ENCODE assay signal across 14 mouse cellular contexts in the genomic region with DNA sequence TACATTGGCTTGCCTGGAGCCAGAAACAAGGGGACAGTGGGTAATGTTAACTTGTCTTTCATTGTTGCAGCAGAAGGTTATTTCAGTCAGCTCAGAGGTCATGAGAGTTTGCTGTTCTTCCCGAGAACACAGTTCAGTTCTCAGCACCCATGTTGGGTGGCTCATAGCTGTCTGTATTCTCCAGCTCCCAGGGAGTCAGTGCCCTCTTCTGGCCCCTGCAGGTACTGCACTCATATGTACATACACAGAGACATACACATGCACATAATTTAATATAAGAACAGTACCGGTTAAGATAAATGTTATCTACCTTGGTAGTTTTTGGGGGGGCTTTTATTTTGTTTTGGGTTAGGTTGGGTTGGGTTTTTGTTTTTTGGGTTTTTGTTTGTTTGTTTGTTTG. TPM values are rescaled to one million over a fixed set of nuclear protein-coding genes. Genes with fewer than 3 reads are reported as not detected.
A peak's percentile ranks its signal among the peaks of the same experiment; 100 is the strongest.
DNase-seq lines count a peak whose midpoint lies in the region; ATAC-seq and TF ChIP-seq lines count a peak whose summit lies in the region.
"Had no signal": no experiment of that assay in that cellular context is flagged by ENCODE, and none has a peak within 500 bp of the region (broad histone marks: within the 10 kb centered on the region; RNA-seq: fewer than 3 reads in every experiment).

No protein-coding gene starts in this region.

- H3K9me3 ChIP-seq in forebrain, postnatal 0 days (ENCODE audit: low read length): no peaks in the 10 kb centered on the region
- H3K9me3 ChIP-seq in forebrain, embryonic 12.5 days: no peaks in the 10 kb centered on the region
- H3K9me3 ChIP-seq in liver, embryonic 14.5 days (ENCODE audit: control insufficient read depth, low read length): no peaks in the 10 kb centered on the region
- no peaks in the 10 kb centered on the region for H3K9me3 ChIP-seq in liver, embryonic 11.5 days (ENCODE audit: control insufficient read depth, low read length)
- H3K9me3 ChIP-seq: midbrain, embryonic 15.5 days; neural tube, embryonic 13.5 days had no signal

- ATAC-seq in forebrain, postnatal 0 days: no peak
- ATAC-seq in forebrain, embryonic 12.5 days (ENCODE audit: low FRiP score): no peak
- no peak for ATAC-seq in liver, embryonic 14.5 days (ENCODE audit: insufficient read depth)
- ATAC-seq in liver, embryonic 11.5 days (replicated peaks; ENCODE audit: low FRiP score): no peak
- ATAC-seq: activated CD4-positive, CD25-positive, alpha-beta regulatory T cell, adult 4 months; midbrain, embryonic 15.5 days had no signal

- H3K36me3 ChIP-seq in forebrain, postnatal 0 days (ENCODE audit: insufficient read depth): no peaks in the 10 kb centered on the region
- H3K36me3 ChIP-seq in forebrain, embryonic 12.5 days (replicated peaks): no peaks in the 10 kb centered on the region
- no peaks in the 10 kb centered on the region for H3K36me3 ChIP-seq in liver, embryonic 14.5 days (replicated peaks; ENCODE audit: control insufficient read depth, insufficient read depth, low read depth)
- no peaks in the 10 kb centered on the region for H3K36me3 ChIP-seq in liver, embryonic 11.5 days (ENCODE audit: control insufficient read depth, insufficient read depth, low read length)
- H3K36me3 ChIP-seq: midbrain, embryonic 15.5 days; neural tube, embryonic 13.5 days had no signal

- no peak overlapping the region for H3K9ac ChIP-seq in forebrain, postnatal 0 days
- no peak overlapping the region for H3K9ac ChIP-seq in forebrain, embryonic 12.5 days
- H3K9ac ChIP-seq in liver, embryonic 14.5 days (replicated peaks): no peak overlapping the region
- no peak overlapping the region for H3K9ac ChIP-seq in liver, embryonic 11.5 days (ENCODE audit: low read depth, low read length)
- H3K9ac ChIP-seq: midbrain, embryonic 15.5 days; neural tube, embryonic 13.5 days had no signal

- no peak overlapping the region for H3K4me2 ChIP-seq in forebrain, postnatal 0 days (ENCODE audit: low read depth)
- H3K4me2 ChIP-seq in forebrain, embryonic 12.5 days: no peak overlapping the region
- H3K4me2 ChIP-seq in liver, embryonic 14.5 days (ENCODE audit: low read depth): no peak overlapping the region
- H3K4me2 ChIP-seq in liver, embryonic 11.5 days: no peak overlapping the region
- H3K4me2 ChIP-seq: midbrain, embryonic 15.5 days; neural tube, embryonic 13.5 days had no signal

- H3K27ac ChIP-seq in forebrain, postnatal 0 days (ENCODE audit: low read depth, low read length): no peak overlapping the region
- H3K27ac ChIP-seq in forebrain, embryonic 12.5 days: no peak overlapping the region
- no peak overlapping the region for H3K27ac ChIP-seq in liver, embryonic 14.5 days
- no peak overlapping the region for H3K27ac ChIP-seq in liver, embryonic 11.5 days (ENCODE audit: low read depth, low read length)
- H3K27ac ChIP-seq: midbrain, embryonic 15.5 days; neural tube, embryonic 13.5 days had no signal

- no peak overlapping the region for H3K4me3 ChIP-seq in forebrain, postnatal 0 days (ENCODE audit: low read depth, low read length)
- H3K4me3 ChIP-seq in forebrain, embryonic 12.5 days (replicated peaks): no peak overlapping the region
- H3K4me3 ChIP-seq in liver, embryonic 14.5 days (ENCODE audit: insufficient read depth in 1 of 2, low read depth in 2 of 2, low read length in 2 of 2): no peak overlapping the region
- H3K4me3 ChIP-seq in liver, embryonic 11.5 days (ENCODE audit: low read depth, low read length): no peak overlapping the region
- H3K4me3 ChIP-seq: midbrain, embryonic 15.5 days; neural tube, embryonic 13.5 days had no signal

- H3K27me3 ChIP-seq in forebrain, postnatal 0 days (ENCODE audit: insufficient read depth, low read length): no peaks in the 10 kb centered on the region
- H3K27me3 ChIP-seq in forebrain, embryonic 12.5 days: peaks cover 6% of the 10 kb centered on the region; the same call in 1 of the 2 replicates
- H3K27me3 ChIP-seq in liver, embryonic 14.5 days (ENCODE audit: control insufficient read depth, insufficient read depth, low read length): no peaks in the 10 kb centered on the region
- H3K27me3 ChIP-seq in liver, embryonic 11.5 days (replicated peaks; ENCODE audit: control insufficient read depth, insufficient read depth, low read length): no peaks in the 10 kb centered on the region
- H3K27me3 ChIP-seq: midbrain, embryonic 15.5 days; neural tube, embryonic 13.5 days had no signal

- peak; percentile 21; the same call in 1 of the 2 replicates for TF ChIP-seq CTCF in forebrain, postnatal 0 days (IDR thresholded peaks at IDR 0.05; ENCODE audit: low read depth)
- peak; percentile 46 for TF ChIP-seq CTCF in liver, embryonic 14.5 days (IDR thresholded peaks at IDR 0.05; ENCODE audit: low read depth)

- DNase-seq in forebrain, postnatal 0 days: no peak
- DNase-seq in liver, embryonic 14.5 days (ENCODE audit: low read depth in 3 of 3, low spot score in 3 of 3): no peak
- no peak for DNase-seq in liver, embryonic 11.5 days (ENCODE audit: low spot score)
- DNase-seq in ES-CJ7 (ENCODE audit: low read depth, low spot score): peak; percentile 55
- peak; percentile 10 for DNase-seq in induced T-regulatory cell, adult 2 months (ENCODE audit: low read depth)
- no peak for DNase-seq in embryo, embryonic 10.5 days (ENCODE audit: low spot score)
- no peak for DNase-seq in adipocyte (ENCODE audit: low spot score)
- DNase-seq: heart, adult 18-20 months; kidney, adult 8-10 months; retina, postnatal 1 day had no signal

- WGBS in forebrain, postnatal 0 days: 96% methylated on average over 2 of the region's 2 CpGs
- 87% methylated on average over 2 of the region's 2 CpGs for WGBS in forebrain, embryonic 12.5 days
- 65% methylated on average over 2 of the region's 2 CpGs for WGBS in liver, embryonic 14.5 days (ENCODE audit: insufficient replicate concordance)
- 89% methylated on average over 2 of the region's 2 CpGs for WGBS in liver, embryonic 11.5 days

- TF ChIP-seq EP300 in liver, embryonic 14.5 days (IDR thresholded peaks at IDR 0.05; ENCODE audit: low read depth): no peak

- no peaks in the 10 kb centered on the region for H3K4me1 ChIP-seq in forebrain, postnatal 0 days (ENCODE audit: insufficient read depth)
- no peaks in the 10 kb centered on the region for H3K4me1 ChIP-seq in forebrain, embryonic 12.5 days
- H3K4me1 ChIP-seq in liver, embryonic 14.5 days (replicated peaks; ENCODE audit: control insufficient read depth in 2 of 2, insufficient read depth in 2 of 2, low read length in 1 of 2): no peaks in the 10 kb centered on the region
- no peaks in the 10 kb centered on the region for H3K4me1 ChIP-seq in liver, embryonic 11.5 days (replicated peaks; ENCODE audit: control insufficient read depth, insufficient read depth, low read length)
- H3K4me1 ChIP-seq: midbrain, embryonic 15.5 days; neural tube, embryonic 13.5 days had no signal

RNA-seq across cellular contexts. Expression of a gene that starts 36.3 kb away (rescaled TPM):
- 31.2 and 34.4 TPM in 2 replicates for total RNA-seq in forebrain, postnatal 0 days (2014; rRNA removed)
- 22.0 and 23.8 TPM in 2 replicates for polyA plus RNA-seq in forebrain, postnatal 0 days (2015; fragmentation: Nextera tagmentation; extraction: Ambion mirVana)
- 2.2 and 3.0 TPM in 2 replicates for polyA plus RNA-seq in forebrain, embryonic 12.5 days (2016; fragmentation: Nextera tagmentation; extraction: Ambion mirVana)
- 0.02 TPM in 2 replicates for polyA plus RNA-seq in liver, embryonic 14.5 days (2012; rRNA removed)
- not detected in 2 replicates for polyA plus RNA-seq in liver, embryonic 14.5 days (2014; fragmentation: Nextera tagmentation; extraction: Ambion mirVana)
- polyA plus RNA-seq in liver, embryonic 11.5 days (2014; fragmentation: Nextera tagmentation; extraction: Ambion mirVana): 0.31 and 0.38 TPM in 2 replicates
- polyA plus RNA-seq: activated CD4-positive, CD25-positive, alpha-beta regulatory T cell, adult 4 months had no signal

RNA-seq across cellular contexts. Expression of a gene that starts 45.2 kb away (rescaled TPM):
- 6.2 and 8.9 TPM in 2 replicates for total RNA-seq in forebrain, postnatal 0 days (2014; rRNA removed)
- polyA plus RNA-seq in forebrain, postnatal 0 days (2015; fragmentation: Nextera tagmentation; extraction: Ambion mirVana): 8.8 and 10.2 TPM in 2 replicates
- polyA plus RNA-seq in forebrain, embryonic 12.5 days (2016; fragmentation: Nextera tagmentation; extraction: Ambion mirVana): 32.4 and 32.5 TPM in 2 replicates
- polyA plus RNA-seq in liver, embryonic 14.5 days (2012; rRNA removed): 0.95 and 1.9 TPM in 2 replicates
- 0.62 and 2.1 TPM in 2 replicates for polyA plus RNA-seq in liver, embryonic 14.5 days (2014; fragmentation: Nextera tagmentation; extraction: Ambion mirVana)
- polyA plus RNA-seq in liver, embryonic 11.5 days (2014; fragmentation: Nextera tagmentation; extraction: Ambion mirVana): 10.0 and 10.3 TPM in 2 replicates
- polyA plus RNA-seq: activated CD4-positive, CD25-positive, alpha-beta regulatory T cell, adult 4 months had no signal

Comparison
In these comparisons a context has a peak if more than half of its experiments do, and no peak if none do; other contexts are left out.
1. DNase-seq: peak in ES-CJ7 (single experiment) and induced T-regulatory cell, adult 2 months (single experiment); none in forebrain, postnatal 0 days (single experiment), liver, embryonic 14.5 days (0 of 3), liver, embryonic 11.5 days (single experiment), embryo, embryonic 10.5 days (single experiment) and adipocyte (single experiment).